Mouse (Mus musculus): ENCODE measurements around the gene Dnah1.
A peak's percentile ranks its signal among the peaks of the same experiment; 100 is the strongest.

The Dnah1 gene

DNA sequence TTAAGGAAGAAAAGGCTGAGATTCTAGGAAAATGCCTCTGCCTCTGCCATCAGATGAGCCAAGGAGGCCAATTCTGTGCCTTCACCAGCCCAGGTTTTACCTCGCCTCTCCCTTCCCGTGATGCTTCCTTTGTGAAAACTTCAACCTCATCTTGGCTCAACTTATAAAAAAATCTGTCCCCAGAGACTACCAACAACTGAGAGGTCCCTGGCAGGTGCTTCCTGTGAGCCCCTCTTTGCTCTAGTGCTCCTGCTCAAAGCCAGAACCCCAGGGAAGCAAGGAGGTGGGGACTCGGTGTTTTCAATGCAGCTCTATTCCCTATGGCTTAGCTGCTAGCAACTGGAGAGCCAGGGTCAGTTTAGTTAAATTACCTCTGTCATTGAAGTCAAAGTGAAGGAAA lies 10.5 kb downstream of the Dnah1 start:
- peaks cover 5% of the 10 kb centered on the region; the same call in 1 of the 2 replicates for H3K4me1 ChIP-seq (replicated peaks; ENCODE audit: low read depth, low read length)
- peaks cover under 1% of the 10 kb centered on the region for H3K27me3 ChIP-seq (ENCODE audit: insufficient read depth, low read length)
- no peaks in the 10 kb centered on the region for H3K36me3 ChIP-seq (ENCODE audit: insufficient read depth, low read length)
- TF ChIP-seq CTCF (conservative IDR thresholded peaks at IDR 0.05; ENCODE audit: low read length) (no peak), NANOG (IDR thresholded peaks at IDR 0.05; ENCODE audit: borderline replicate concordance, low read length) (no peak), POU5F1 (IDR thresholded peaks at IDR 0.05; ENCODE audit: borderline replicate concordance, low read length) (no peak)
- no peaks in the 10 kb centered on the region for H3K9me3 ChIP-seq (ENCODE audit: low read length)
- H3K4me3 ChIP-seq (replicated peaks; ENCODE audit: low read length), result no peak overlapping the region

DNA sequence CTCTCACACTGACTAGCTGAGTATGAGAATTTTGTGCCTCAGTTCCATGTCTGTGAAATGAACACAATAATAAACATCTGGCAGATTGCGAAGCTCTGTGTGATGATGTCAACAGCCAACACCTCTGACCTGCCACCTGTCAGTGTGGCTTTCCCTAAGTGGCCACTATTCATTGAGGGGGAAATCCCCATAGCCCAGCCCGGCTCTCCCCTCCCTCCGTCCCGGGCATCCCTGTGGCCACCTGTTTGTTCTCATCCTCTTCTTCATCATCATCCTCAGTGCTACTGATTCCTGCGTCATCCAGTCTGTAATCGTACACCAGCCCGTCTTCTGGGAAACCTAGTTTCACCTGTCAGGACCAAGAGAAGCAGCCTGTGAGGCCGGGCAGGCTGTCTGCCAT lies 38.0 kb downstream of the Dnah1 start:
- Histone ChIP-seq H3K4me1 (replicated peaks; ENCODE audit: low read depth, low read length) (no peaks in the 10 kb centered on the region), H3K36me3 (ENCODE audit: insufficient read depth, low read length) (no peaks in the 10 kb centered on the region), H3K4me3 (replicated peaks; ENCODE audit: low read length) (no peak overlapping the region), H3K27me3 (ENCODE audit: insufficient read depth, low read length) (0 out of 2 replicates have a peak, but pooled peaks cover 9% of the 10 kb centered on the region), H3K9me3 (ENCODE audit: low read length) (no peaks in the 10 kb centered on the region)
- TF ChIP-seq POU5F1 (IDR thresholded peaks at IDR 0.05; ENCODE audit: borderline replicate concordance, low read length) (no peak), NANOG (IDR thresholded peaks at IDR 0.05; ENCODE audit: borderline replicate concordance, low read length) (no peak), CTCF (conservative IDR thresholded peaks at IDR 0.05; ENCODE audit: low read length) (no peak)

DNA sequence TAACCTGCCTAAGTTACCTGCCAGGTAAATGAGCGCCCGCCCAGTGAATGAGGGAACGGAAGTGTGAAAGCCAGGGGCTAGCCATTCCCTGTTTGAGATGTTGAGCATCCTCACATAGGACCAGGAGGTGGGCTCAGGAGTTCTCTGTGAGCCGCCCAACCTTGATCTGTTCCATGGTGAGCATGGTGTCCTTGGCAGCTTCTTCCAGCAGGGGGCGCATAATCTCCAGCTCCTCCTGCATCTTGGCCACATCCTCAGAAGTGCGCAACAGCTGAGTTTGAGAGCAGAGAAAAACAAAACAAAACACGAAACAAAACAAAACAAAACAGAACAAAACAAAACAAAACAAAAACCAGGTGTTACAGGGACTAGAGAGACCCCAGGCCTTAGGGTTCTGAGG lies 51.5 kb downstream of the Dnah1 start:
- TF ChIP-seq CTCF (conservative IDR thresholded peaks at IDR 0.05; ENCODE audit: low read length) (peak; percentile 77), POU5F1 (IDR thresholded peaks at IDR 0.05; ENCODE audit: borderline replicate concordance, low read length) (no peak)
- Histone ChIP-seq H3K27me3 (ENCODE audit: insufficient read depth, low read length) (peaks cover 21% of the 10 kb centered on the region), H3K9me3 (ENCODE audit: low read length) (peaks cover 16% of the 10 kb centered on the region)

DNA sequence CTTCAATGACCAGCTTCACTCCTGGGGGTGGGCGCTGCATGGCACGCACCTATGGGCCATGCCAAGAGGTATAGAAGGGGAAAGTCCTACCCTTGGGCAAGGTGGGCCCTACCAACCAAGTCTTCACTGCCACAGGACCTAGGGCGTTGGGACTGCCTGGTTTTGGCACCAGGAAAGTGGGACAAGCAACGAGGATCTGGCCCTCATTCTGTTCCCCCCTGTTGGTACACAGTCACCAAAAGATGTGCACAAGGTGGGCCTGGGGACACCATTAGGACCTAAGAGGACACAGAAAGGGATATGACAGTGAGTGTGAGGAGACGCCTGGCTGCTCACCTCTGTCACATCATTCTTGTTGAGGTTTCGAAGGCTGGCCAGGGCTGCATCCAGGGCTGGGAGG lies 52.6 kb downstream of the Dnah1 start:
- H3K4me1 ChIP-seq (replicated peaks; ENCODE audit: low read depth, low read length), result peaks cover 18% of the 10 kb centered on the region
- H3K27me3 ChIP-seq (ENCODE audit: insufficient read depth, low read length), result peaks cover 29% of the 10 kb centered on the region
- H3K9me3 ChIP-seq (ENCODE audit: low read length), result peaks cover 7% of the 10 kb centered on the region; the same call in 1 of the 2 replicates
- H3K4me3 ChIP-seq (replicated peaks; ENCODE audit: low read length), result no peak overlapping the region
- no peaks in the 10 kb centered on the region for H3K36me3 ChIP-seq (ENCODE audit: insufficient read depth, low read length)
- TF ChIP-seq CTCF (conservative IDR thresholded peaks at IDR 0.05; ENCODE audit: low read length) (no peak), POU5F1 (IDR thresholded peaks at IDR 0.05; ENCODE audit: borderline replicate concordance, low read length) (no peak)

More for the DNA sequence above, 51.5 kb downstream of the Dnah1 start:
- H3K36me3 ChIP-seq (ENCODE audit: insufficient read depth, low read length), result no peaks in the 10 kb centered on the region
- H3K4me1 ChIP-seq (replicated peaks; ENCODE audit: low read depth, low read length), result peaks cover 18% of the 10 kb centered on the region
- no peak overlapping the region for H3K4me3 ChIP-seq (replicated peaks; ENCODE audit: low read length)

DNA sequence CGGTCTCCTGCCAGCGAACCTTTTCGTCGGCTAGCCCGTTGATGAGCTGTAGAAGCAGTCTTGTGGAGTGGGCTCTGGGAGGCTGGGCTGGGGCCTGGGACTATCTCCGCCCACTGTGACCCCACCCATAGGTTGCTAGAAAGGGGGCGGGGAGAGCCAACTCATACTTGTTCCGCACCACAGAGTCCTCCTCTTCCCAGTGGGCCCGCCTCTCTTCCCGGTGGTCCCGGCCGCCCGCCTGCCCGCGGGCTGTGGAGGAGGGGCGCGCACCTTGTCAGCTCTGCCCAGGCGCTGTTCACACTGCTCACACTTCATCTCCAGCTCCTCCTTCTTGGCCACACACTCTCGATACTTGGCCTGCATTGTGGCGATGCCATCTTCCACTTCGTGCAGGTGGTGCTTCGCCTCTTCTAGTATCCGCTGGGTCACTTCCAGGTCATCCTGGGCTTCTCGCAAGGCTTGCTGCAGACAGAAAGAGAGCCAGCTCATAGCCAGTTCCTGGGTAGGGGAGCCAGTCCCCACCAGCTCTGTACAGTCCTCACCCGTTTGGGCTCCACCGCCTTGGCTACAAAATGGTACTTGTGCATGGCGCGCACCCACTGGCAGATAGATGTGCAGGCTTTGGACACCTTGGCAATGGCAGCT lies 54.1 kb downstream of the Dnah1 start:
- Histone ChIP-seq H3K9me3 (ENCODE audit: low read length) (no peaks in the 10 kb centered on the region), H3K36me3 (ENCODE audit: insufficient read depth, low read length) (no peaks in the 10 kb centered on the region), H3K27me3 (ENCODE audit: insufficient read depth, low read length) (peaks cover 33% of the 10 kb centered on the region), H3K4me3 (replicated peaks; ENCODE audit: low read length) (peak overlapping the region; percentile 74), H3K4me1 (replicated peaks; ENCODE audit: low read depth, low read length) (peaks cover 18% of the 10 kb centered on the region)
- TF ChIP-seq CTCF (conservative IDR thresholded peaks at IDR 0.05; ENCODE audit: low read length), result no peak
- no peak for TF ChIP-seq POU5F1 (IDR thresholded peaks at IDR 0.05; ENCODE audit: borderline replicate concordance, low read length)
- TF ChIP-seq NANOG (IDR thresholded peaks at IDR 0.05; ENCODE audit: borderline replicate concordance, low read length), result no peak

DNA sequence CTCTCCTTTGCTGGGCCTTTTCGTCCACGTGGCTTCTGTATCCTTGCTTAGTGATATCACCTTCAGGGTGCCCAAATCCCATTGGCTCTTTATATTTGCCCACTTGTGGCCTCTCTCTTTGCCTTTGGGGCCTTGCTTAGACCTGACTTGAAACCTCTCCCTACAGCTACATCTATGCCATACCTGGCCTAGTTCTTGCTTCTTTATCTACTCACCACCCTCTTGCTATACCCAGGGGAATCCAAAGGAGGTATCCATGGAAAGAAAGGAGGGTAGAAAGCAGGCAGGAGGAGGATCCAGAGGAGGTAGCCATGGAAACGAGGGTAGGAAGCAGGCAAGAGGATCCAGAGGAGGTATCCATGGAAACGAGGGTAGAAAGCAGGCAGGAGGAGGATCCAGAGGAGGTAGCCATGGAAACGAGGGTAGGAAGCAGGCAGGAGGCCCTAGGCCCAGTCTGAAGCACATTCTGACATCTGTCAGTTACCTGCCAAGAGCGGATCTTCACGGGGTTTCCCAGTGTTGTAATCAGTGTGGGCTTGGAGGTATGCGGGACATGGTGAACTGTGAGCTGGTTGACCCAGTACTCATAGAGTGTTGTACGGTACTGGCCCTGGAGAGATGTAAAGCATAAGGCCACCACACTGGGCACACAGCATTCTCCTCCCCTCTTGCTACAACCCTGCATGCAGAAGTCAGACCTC lies 55.2 kb downstream of the Dnah1 start:
- H3K27me3 ChIP-seq (ENCODE audit: insufficient read depth, low read length), result peaks cover 33% of the 10 kb centered on the region
- no peaks in the 10 kb centered on the region for H3K9me3 ChIP-seq (ENCODE audit: low read length)
- H3K36me3 ChIP-seq (ENCODE audit: insufficient read depth, low read length), result no peaks in the 10 kb centered on the region
- peak overlapping the region; percentile 74; the same call in 1 of the 2 replicates for H3K4me3 ChIP-seq (replicated peaks; ENCODE audit: low read length)
- TF ChIP-seq NANOG (IDR thresholded peaks at IDR 0.05; ENCODE audit: borderline replicate concordance, low read length), result no peak
- TF ChIP-seq CTCF (conservative IDR thresholded peaks at IDR 0.05; ENCODE audit: low read length), result no peak
- TF ChIP-seq POU5F1 (IDR thresholded peaks at IDR 0.05; ENCODE audit: borderline replicate concordance, low read length), result no peak
- peaks cover 18% of the 10 kb centered on the region for H3K4me1 ChIP-seq (replicated peaks; ENCODE audit: low read depth, low read length)

DNA sequence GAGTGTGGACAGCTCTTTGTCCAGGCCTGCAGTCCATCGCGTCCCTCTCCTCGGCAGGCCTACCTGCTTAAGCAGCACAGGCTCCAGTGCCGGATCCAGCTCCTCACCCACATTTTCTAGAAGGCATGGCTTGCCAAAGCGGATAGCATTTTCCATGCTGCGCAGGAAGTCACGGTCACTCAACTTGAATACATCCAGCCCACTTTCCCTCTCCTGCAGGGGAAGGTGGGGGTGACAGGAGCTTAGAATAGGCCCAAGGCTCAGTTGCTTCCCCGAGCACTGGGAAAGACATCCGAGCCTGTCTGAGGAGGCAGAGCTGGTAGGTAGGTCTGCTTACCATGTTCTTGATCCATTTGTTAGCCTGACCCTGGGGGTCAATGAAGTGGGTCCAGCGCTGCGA lies 56.0 kb downstream of the Dnah1 start:
- Histone ChIP-seq H3K27me3 (ENCODE audit: insufficient read depth, low read length) (peaks cover 33% of the 10 kb centered on the region), H3K4me1 (replicated peaks; ENCODE audit: low read depth, low read length) (peaks cover 18% of the 10 kb centered on the region), H3K36me3 (ENCODE audit: insufficient read depth, low read length) (no peaks in the 10 kb centered on the region), H3K4me3 (replicated peaks; ENCODE audit: low read length) (no peak overlapping the region), H3K9me3 (ENCODE audit: low read length) (no peaks in the 10 kb centered on the region)
- TF ChIP-seq NANOG (IDR thresholded peaks at IDR 0.05; ENCODE audit: borderline replicate concordance, low read length), result no peak
- TF ChIP-seq POU5F1 (IDR thresholded peaks at IDR 0.05; ENCODE audit: borderline replicate concordance, low read length), result no peak
- TF ChIP-seq CTCF (conservative IDR thresholded peaks at IDR 0.05; ENCODE audit: low read length), result no peak

DNA sequence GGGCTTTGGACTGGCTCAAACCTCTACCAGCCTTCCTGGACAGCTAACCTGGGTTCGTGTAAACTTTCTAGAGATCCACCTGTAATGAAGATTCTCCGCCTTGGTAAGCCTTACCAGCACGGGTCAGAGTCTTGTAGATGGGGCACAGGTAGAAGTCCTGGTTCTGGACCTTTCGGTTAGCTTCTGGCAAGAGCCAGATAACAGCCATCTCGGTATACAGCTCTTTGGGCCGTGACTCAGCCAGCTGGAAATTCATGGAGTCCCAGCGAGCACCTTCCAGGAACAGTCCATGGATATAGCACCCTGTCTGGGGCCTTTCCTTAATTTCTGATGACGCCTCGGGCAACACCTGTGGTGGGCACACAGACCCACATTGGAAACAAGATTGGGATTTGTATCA lies 62.8 kb downstream of the Dnah1 start:
- peaks cover 64% of the 10 kb centered on the region for H3K36me3 ChIP-seq (ENCODE audit: insufficient read depth, low read length)

More for the DNA sequence above, 62.8 kb downstream of the Dnah1 start:
- Histone ChIP-seq H3K4me3 (replicated peaks; ENCODE audit: low read length) (no peak overlapping the region), H3K27me3 (ENCODE audit: insufficient read depth, low read length) (0 out of 2 replicates have a peak, but pooled peaks cover 4% of the 10 kb centered on the region), H3K9me3 (ENCODE audit: low read length) (no peaks in the 10 kb centered on the region), H3K4me1 (replicated peaks; ENCODE audit: low read depth, low read length) (no peaks in the 10 kb centered on the region)
- TF ChIP-seq CTCF (conservative IDR thresholded peaks at IDR 0.05; ENCODE audit: low read length), result no peak
- TF ChIP-seq NANOG (IDR thresholded peaks at IDR 0.05; ENCODE audit: borderline replicate concordance, low read length), result no peak
- TF ChIP-seq POU5F1 (IDR thresholded peaks at IDR 0.05; ENCODE audit: borderline replicate concordance, low read length), result no peak

Data from E14TG2a.4 (cell line).